Mouse (Mus musculus) adrenal gland (tissue): ENCODE data around the gene Gm17655.
"Not testable (repeated sequence)": the region's sequence is repeated elsewhere in the genome, so short reads cannot be mapped to it uniquely, and the experiment has no call there.

Experiments
- intact Hi-C: fragments of 180-260 bp; cut with DNase I; formaldehyde crosslinking; loops from one replicate; pipeline ENCODE4 v1.15.1; 2025

Gm17655 gene

DNA sequence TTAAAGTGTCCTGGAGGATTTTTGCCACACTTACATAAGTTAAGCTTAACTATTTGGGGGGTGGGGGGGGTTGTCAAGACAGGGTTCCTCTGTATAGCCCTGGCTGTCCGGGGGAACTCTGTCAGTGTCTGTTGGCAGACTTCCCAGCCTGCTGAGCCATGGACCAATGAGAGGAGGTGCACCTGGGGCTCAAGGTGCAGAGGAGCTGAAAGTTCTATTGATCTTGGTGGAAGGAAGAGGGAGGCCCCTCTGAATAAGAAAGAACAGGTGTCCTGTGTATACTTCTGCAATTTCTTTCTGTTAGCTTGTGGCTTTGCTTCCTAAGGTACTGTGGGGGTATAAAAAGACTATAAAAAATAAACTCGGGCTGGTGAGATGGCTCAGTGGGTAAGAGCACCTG is 19.2 kb upstream of the Gm17655 start:
- intact Hi-C loops = loop anchor here (5.0 kb wide), 1 partner anchor 34 kb away; no protein-coding TSS in a partner anchor

DNA sequence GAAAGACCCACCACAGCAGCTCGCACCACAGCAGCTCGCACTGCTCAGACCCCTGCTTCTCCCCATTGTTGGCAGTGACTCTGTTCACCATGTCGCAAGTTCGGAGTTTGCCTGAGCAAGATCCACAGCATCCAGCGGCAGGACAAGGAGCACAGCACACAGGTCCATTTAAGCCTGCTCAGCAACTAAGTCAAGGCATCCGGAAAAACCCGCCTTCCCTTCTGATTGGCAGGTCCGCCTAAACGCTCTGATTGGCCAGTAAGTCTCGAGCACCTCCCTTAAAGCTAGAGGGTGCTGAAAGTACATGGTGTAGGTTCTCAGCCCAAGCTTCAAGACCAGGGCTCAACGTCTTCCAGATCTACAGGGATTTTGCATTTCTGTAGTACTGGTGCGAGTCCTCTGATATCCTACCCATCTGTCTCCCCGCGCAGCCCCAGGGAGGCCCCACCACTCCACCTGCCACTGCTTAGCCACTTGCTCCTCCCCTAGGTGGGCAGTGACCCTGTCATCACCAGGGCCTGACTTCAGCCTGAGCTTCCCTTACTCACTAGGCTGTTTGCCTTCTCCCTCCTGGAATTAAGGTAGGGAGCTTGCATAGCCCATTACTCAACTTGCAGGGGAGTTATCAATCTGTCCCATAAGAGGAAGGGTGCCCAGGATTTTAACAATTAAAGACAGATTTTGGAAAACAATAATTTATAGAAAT is 14.0 kb upstream of the Gm17655 start:
- intact Hi-C loops = no loop called here

DNA sequence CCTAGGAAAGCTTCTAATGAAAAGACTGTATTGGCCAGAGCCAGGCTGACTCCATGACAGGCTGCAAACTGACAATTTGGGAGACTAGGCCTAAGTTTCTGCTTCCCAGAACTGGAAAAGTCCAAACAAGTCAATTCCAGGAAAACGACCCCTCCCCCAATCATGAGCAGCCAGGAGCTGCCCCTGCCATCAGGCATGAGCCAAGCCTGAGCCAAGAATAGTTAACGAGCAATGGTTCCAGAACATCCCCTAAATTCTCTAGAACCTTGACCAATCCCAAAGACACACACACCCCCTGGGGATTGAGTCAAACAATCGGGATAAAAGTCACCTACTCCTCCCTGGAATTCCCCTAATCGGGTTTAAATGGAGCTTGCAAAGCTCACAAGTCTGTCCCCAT is 10.6 kb upstream of the Gm17655 start:
- intact Hi-C loops = no loop called here

DNA sequence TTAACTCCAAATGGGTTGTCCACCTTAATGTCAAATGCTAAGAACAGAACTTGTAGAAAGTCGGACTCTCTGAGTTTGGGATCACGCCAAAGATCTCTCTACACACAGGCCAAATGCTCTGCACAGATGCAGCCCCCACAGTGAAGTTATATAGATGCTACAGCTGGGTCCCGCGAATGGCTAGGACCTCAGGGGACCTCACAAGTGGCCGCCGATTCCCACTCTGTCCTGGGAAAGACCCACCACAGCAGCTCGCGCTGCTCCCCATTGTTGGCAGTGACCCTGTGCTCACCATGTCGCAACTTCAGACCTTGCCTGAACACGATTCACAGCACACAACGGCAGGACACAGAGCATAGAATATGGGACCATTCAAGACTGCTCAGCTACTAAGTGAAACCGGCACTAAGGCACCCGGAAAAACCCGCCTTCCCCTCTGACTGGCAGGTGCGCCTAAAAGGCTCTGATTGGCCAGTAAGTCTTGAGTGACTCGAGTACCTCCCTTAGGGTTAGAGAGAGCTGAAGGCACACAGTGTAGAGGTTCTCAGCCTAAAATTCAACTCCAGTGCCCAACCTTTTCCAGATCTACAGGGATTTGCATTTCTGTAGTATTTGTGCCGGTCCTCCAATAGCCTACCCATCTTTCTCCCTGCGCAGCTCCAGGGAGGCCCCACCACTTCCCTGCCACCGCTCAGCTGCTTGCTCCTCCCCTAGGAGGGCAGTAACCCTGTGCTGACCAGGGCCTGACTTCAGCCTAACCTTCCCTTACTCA is 14.5 kb downstream of the Gm17655 start:
- intact Hi-C loops = loop anchor here (5.0 kb wide), 1 partner anchor 34 kb away; the partner anchor contains the start of gene Gm35315

DNA sequence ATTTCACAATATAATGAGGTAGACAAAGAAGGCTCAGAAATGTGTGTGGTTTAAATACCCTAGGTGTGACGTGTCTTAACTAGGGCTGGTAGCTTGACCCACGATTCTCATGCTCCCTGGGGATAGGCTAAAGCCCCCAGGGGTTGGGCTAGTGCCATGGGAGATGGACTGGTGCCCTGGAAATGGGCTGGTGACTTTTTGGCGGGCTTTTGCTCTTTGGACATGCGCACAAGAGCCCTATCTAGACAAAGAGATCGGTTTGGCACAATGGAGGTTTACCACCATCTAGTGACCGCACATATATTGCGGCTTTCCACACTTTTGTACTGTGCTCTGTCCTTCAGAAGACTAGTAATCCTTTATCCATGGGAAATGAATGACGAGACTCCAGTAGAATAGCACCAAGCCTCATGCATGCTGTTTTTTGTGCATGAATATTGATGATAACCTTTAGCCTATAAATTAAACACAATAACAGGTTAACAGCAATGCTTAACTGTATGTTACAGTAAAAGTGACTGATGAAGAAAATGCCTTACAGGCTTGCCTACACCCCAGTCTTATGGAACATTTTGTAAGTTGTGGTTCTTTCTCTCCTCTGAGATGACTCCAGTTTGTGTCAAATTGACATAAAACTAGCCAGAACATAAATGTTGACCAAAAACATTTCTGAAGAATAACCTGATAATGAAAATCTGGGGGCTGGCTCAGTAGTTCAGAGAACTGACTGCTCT is 48.5 kb downstream of the Gm17655 start:
- intact Hi-C loops = not testable (repeated sequence)

DNA sequence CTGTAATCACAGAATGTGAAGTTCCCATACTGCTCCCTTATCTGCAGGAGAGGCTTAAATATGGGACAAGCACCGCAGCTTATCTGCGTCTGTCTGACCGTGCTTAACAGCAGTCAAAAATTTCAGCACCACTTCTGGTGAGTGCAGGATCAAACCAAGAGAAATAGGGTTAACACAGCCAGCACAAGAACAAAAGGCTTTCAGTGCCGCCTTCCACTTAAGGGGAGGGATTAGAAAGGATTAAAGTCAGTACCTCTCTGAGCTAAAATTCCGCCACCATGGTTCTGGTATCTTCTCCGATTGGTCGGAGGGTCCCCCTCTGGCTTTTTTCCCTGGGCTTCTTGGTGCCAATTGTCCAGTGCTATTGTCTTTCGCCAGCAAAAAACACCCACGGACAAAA is 49.0 kb downstream of the Gm17655 start:
- intact Hi-C loops = no loop called here

DNA sequence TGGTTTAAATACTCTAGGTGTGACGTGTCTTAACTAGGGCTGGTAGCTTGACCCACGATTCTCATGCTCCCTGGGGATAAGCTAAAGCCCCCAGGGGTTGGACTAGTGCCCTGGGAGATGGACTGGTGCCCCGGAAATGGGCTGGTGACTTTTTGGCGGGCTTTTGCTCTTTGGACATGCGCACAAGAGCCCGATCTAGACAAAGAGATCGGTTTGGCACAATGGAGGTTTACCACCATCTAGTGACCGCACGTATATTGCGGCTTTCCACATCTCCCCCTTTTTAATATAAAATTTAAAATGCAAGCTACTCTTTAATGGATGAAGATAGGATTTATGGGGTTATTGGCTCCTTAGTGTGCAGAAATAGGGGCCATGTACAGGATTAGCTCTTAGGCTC is 56.5 kb downstream of the Gm17655 start:
- intact Hi-C loops = not testable (repeated sequence)
